Mouse (Mus musculus) adrenal gland, postnatal 14 days (tissue): ENCODE measurements around the gene Dennd1a. TPM values are rescaled to one million over a fixed set of nuclear protein-coding genes. Genes with fewer than 3 reads are reported as not detected.

Source experiments
- DNase-seq: peaks from one replicate; pipeline ENCODE4 v3.0.0; 2021; ENCODE audit warnings: mixed read lengths
- total RNA-seq: library from RNA; stranded (reverse); gene quantifications from 2 replicates; pipeline ENCODE4 v1.2.3, GENCODE M21; 2021

The Dennd1a gene
- total RNA-seq, 1 experiment from 2014 or later = 22.5 TPM

- no peak for DNase-seq
Observed at GRCm38 (mm10) chr2:37872791-37873190, 414.4 kb downstream of the Dennd1a start.

GRCm38 (mm10) chr2:37869628-37870027 lies 417.6 kb downstream of the Dennd1a start:
- DNase-seq = peak; percentile 21

- DNase-seq = no peak
Observed at GRCm38 (mm10) chr2:37867387-37867786, 419.8 kb downstream of the Dennd1a start.

GRCm38 (mm10) chr2:37857472-37857871 lies 429.7 kb downstream of the Dennd1a start:
- no peak for DNase-seq

- DNase-seq = no peak
Observed at GRCm38 (mm10) chr2:37856955-37857354, 430.2 kb downstream of the Dennd1a start.

- DNase-seq = no peak
Observed at GRCm38 (mm10) chr2:37855226-37855625, 432.0 kb downstream of the Dennd1a start.

GRCm38 (mm10) chr2:37853878-37854435 lies 433.2 kb downstream of the Dennd1a start:
- no peak for DNase-seq

- no peak for DNase-seq
Observed at GRCm38 (mm10) chr2:37850626-37851025, 436.6 kb downstream of the Dennd1a start.

- DNase-seq = no peak
Observed at GRCm38 (mm10) chr2:37849357-37849756, 437.8 kb downstream of the Dennd1a start.

GRCm38 (mm10) chr2:37842719-37843118 lies 444.5 kb downstream of the Dennd1a start:
- no peak for DNase-seq

- DNase-seq = no peak
Observed at GRCm38 (mm10) chr2:37842151-37842569, 445.0 kb downstream of the Dennd1a start.

GRCm38 (mm10) chr2:37839922-37840321 lies 447.3 kb downstream of the Dennd1a start:
- no peak for DNase-seq

- DNase-seq = no peak
Observed at GRCm38 (mm10) chr2:37838202-37838984, 448.8 kb downstream of the Dennd1a start.

- DNase-seq = no peak
Observed at GRCm38 (mm10) chr2:37837542-37837941, 449.6 kb downstream of the Dennd1a start.

GRCm38 (mm10) chr2:37836926-37837325 lies 450.3 kb downstream of the Dennd1a start:
- no peak for DNase-seq

- no peak for DNase-seq
Observed at GRCm38 (mm10) chr2:37832253-37832652, 454.9 kb downstream of the Dennd1a start.

- no peak for DNase-seq
Observed at GRCm38 (mm10) chr2:37829758-37830275, 457.4 kb downstream of the Dennd1a start.

- no peak for DNase-seq
Observed at GRCm38 (mm10) chr2:37823826-37824225, 463.4 kb downstream of the Dennd1a start.

GRCm38 (mm10) chr2:37822122-37822521 lies 465.1 kb downstream of the Dennd1a start:
- no peak for DNase-seq

GRCm38 (mm10) chr2:37819526-37820152 lies 467.6 kb downstream of the Dennd1a start:
- no peak for DNase-seq

GRCm38 (mm10) chr2:37818761-37819525 lies 468.2 kb downstream of the Dennd1a start:
- DNase-seq = no peak

GRCm38 (mm10) chr2:37815676-37816075 lies 471.5 kb downstream of the Dennd1a start:
- DNase-seq = peak; percentile 87
